ENCODE assay signal across 16 mouse cellular contexts in the genomic region with DNA sequence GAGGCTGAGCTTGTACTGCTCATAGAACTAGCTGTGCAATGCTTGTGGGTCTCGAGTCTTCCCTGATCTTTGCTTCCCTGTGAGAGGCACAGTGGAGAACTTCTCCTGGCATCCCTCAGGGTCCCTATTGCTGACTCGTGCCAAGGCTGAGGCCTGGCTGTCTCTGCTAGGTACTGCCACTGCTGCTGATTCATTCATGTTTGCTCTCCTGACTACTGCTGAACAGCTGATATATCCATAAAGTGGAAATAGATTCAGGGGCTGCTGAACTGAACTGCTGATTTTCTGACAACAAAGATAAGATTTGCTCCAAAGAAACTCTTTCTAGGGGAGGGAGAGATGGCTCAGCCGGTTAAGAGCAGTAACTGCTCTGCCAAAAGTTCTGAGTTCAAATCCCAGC.
"Had no signal": no experiment of that assay in that cellular context is flagged by ENCODE, and none has a peak within 500 bp of the region (broad histone marks: within the 10 kb centered on the region; RNA-seq: fewer than 3 reads in every experiment).

No protein-coding gene starts in this region.

- H3K4me2 ChIP-seq: limb, embryonic 15.5 days; lung, embryonic 14.5 days; midbrain, embryonic 12.5 days; neural tube, embryonic 13.5 days had no signal

- H3K27me3 ChIP-seq: limb, embryonic 15.5 days; neural tube, embryonic 13.5 days had no signal

- H3K9ac ChIP-seq: limb, embryonic 15.5 days; lung, embryonic 14.5 days; midbrain, embryonic 12.5 days; neural tube, embryonic 13.5 days had no signal

- H3K36me3 ChIP-seq: limb, embryonic 15.5 days; midbrain, embryonic 12.5 days; neural tube, embryonic 13.5 days had no signal

- H3K9me3 ChIP-seq: limb, embryonic 15.5 days; midbrain, embryonic 12.5 days; neural tube, embryonic 13.5 days had no signal

- H3K4me3 ChIP-seq: limb, embryonic 15.5 days; midbrain, embryonic 12.5 days; neural tube, embryonic 13.5 days had no signal

- H3K27ac ChIP-seq: limb, embryonic 15.5 days; midbrain, embryonic 12.5 days; neural tube, embryonic 13.5 days had no signal

- DNase-seq: kidney, adult 8-10 months; kidney, postnatal 25 days; layer of hippocampus, adult 9-11 months; layer of hippocampus, postnatal 36 days; lung, embryonic 14.5 days; lung, postnatal 10 days; lung, postnatal 4 days; retina, postnatal 1 day; right cerebral cortex, postnatal 4 days; spleen, adult 18-20 months had no signal

- ATAC-seq: inflammation-experienced regulatory T-cells, adult 6 months; intestine, postnatal 0 days; midbrain, embryonic 16.5 days had no signal

- H3K4me1 ChIP-seq: limb, embryonic 15.5 days; neural tube, embryonic 13.5 days had no signal
